Mouse (Mus musculus) CD4-positive, CD25-positive, alpha-beta regulatory T cell, adult 2 months (primary cell): ENCODE results near the gene Cyp2t4.
A peak's percentile ranks its signal among the peaks of the same experiment; 100 is the strongest.

Experiments used
- DNase-seq: peaks from one replicate; pipeline ENCODE4 v3.0.0-alpha.2; 2012; ENCODE audit warnings: low read depth, low spot score

Cyp2t4 gene

GRCm38 (mm10) chr7:27182498-27182897 lies 29.0 kb downstream of the Cyp2t4 start:
- DNase-seq = no peak

DNA sequence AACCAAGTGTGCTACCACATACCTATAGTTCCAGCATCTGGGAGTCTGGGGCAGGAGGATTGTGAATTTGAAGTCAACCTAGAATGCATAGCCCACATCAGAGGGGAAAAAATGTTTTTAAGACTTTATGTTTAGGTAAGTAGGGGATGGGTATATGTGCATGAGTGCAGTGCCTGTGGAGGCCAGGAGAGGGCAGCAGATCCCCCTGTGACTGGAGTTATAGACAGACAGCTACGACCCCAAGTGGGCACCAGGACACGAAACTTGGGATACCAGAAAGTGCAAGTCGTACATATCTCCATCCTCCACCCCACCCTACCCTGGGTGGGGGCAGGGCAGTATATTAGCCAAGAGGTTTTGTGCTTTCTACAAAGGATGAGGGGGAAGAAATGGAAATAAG lies 31.4 kb downstream of the Cyp2t4 start:
- peak; percentile 76 for DNase-seq

GRCm38 (mm10) chr7:27185986-27186385 lies 32.5 kb downstream of the Cyp2t4 start:
- no peak for DNase-seq

GRCm38 (mm10) chr7:27189271-27189931 lies 35.9 kb downstream of the Cyp2t4 start:
- DNase-seq = peak; percentile 31

- no peak for DNase-seq
These were observed 38.9 kb downstream of the Cyp2t4 start for GRCm38 (mm10) chr7:27192434-27192833.

DNA sequence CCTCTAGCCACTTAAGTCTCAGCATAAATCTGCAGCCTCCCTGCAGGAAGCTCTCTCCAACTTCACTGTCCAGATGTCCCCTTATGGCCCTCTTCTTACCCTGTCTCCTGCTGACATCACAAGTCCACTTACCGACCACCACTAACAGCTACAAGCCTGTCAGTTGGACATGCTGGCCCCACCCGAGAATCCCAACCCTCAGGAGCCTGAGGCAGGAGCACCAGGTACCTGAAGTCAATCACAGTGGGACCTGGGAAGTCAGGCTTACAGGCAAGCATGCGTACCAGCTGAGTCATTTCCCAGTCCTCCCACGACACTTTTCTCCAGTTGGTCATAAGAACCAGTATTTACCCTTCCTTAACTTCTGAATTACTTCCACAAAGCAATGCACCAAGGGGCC lies 40.2 kb downstream of the Cyp2t4 start:
- DNase-seq = no peak

- peak; percentile 99 for DNase-seq
These were observed 42.4 kb downstream of the Cyp2t4 start, which contains the start of the genes BC024978 and Snrpa for GRCm38 (mm10) chr7:27195681-27196611. Gene BC024978, plus strand, starts transcription at chr7:27195781. Gene Snrpa, minus strand, starts transcription at chr7:27196271.

DNA sequence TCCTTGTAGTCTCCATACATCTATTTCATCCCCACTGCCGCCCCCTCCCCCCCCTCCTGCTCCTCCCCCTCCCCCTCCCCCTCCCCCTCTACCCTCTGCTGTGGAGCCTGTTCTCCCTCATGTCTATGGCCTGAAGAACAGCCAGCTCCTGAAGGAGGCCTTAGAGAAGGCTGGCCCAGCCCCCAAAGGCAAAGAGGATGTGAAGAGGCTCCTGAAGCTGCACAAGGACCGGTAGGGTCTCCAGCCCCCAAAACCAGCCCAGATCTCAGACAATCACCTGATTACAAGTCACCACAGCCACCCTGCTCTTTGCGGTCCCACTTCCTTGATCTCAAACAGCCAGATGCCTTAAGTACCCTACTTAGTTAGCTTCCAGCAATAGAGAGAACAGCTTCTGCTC lies 43.6 kb downstream of the Cyp2t4 start:
- DNase-seq = peak; percentile 12

GRCm38 (mm10) chr7:27197634-27198033 lies 44.1 kb downstream of the Cyp2t4 start:
- no peak for DNase-seq

GRCm38 (mm10) chr7:27198355-27198754 lies 44.8 kb downstream of the Cyp2t4 start:
- DNase-seq = no peak

GRCm38 (mm10) chr7:27198779-27199178 lies 45.3 kb downstream of the Cyp2t4 start:
- DNase-seq = no peak

DNA sequence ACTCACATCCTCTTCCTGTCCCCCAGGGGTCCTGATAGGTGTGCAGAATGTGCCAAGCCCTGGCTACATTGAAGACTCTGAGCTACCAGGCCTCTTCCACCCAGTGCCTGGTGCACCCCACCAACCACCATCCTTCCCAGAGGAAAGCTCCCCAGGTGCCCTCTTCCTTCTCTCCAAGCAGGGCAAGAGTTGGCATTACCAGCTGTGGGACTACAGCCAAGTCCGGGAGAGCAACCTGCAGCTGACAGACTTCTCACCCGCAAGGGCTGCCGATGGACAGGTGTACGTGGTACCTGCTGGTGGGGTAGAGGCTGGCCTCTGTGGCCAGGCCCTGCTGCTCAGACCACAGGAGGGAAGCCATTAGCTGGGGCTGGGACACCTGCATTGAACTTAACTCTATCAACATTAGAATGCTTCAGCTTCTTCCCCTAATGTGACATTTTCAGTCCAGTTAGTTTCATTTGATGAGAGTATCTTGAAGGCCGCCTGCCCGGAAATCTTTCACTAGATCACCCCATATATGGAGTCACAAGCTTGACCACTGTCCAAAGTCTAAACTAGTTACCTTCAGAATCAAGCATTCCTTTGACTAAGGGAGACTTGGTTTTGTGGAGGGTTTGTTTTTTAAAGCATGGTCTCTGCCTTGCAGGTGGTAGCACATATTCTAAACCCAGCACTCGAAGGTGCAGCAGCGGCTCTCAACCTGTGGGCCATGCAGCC lies 50.4 kb downstream of the Cyp2t4 start:
- DNase-seq = no peak
